Mouse (Mus musculus): ENCODE results near the gene Frrs1. TPM values are rescaled to one million over a fixed set of nuclear protein-coding genes. Genes with fewer than 3 reads are reported as not detected.
A peak's percentile ranks its signal among the peaks of the same experiment; 100 is the strongest.
"Not testable (repeated sequence)": the region's sequence is repeated elsewhere in the genome, so short reads cannot be mapped to it uniquely, and the experiment has no call there.

The Frrs1 gene
- 20.6 and 22.7 TPM in 2 replicates for polyA plus RNA-seq (2015; fragmentation: Nextera tagmentation; extraction: Ambion mirVana)

GRCm38 (mm10) chr3:116858941-116859685 lies at the start of gene Frrs1:
Frrs1 (plus strand) TSS chr3:116859464.
- H3K4me2 ChIP-seq (ENCODE audit: low read depth, low read length): peak within 1 kb of the TSS; percentile 98

DNA sequence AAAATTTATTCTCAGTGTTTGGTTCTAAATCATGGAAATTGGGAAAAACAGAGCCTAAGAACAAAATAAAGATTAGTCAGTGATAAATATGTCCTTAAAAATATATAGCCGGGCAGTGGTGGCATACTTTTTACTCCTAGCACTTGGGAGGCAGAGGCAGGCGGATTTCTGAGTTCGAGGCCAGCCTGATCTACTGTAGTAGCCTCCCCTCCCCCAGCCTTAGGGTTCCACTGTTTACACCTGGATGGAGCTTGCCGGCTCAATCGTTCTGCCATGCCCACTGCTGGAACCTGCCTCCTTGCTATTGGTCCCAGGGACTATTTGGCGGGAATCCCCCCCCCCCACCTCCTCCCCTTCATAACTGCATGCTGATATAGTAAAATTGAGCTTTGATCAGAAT lies 48.9 kb upstream of the Frrs1 start:
- peaks cover 22% of the 10 kb centered on the region for H3K4me1 ChIP-seq (ENCODE audit: insufficient read depth)
- not testable (repeated sequence) for H3K4me2 ChIP-seq (ENCODE audit: low read depth, low read length); H3K27ac ChIP-seq (ENCODE audit: low read depth); H3K36me3 ChIP-seq (replicated peaks; ENCODE audit: insufficient read depth, low read length); ATAC-seq; H3K9me3 ChIP-seq (ENCODE audit: low read length); H3K9ac ChIP-seq (replicated peaks); H3K4me3 ChIP-seq (ENCODE audit: low read depth, low read length); DNase-seq; H3K27me3 ChIP-seq (ENCODE audit: insufficient read depth, low read length)
- WGBS (ENCODE audit: insufficient replicate concordance): 79% methylated on average over 6 of the region's 6 CpGs

More at GRCm38 (mm10) chr3:116858941-116859685, at the start of gene Frrs1:
- H3K27ac ChIP-seq (ENCODE audit: low read depth): peak within 1 kb of the TSS; percentile 98
- H3K27me3 ChIP-seq (ENCODE audit: insufficient read depth, low read length): no peaks in the 10 kb centered on the region
- peak within 1 kb of the TSS; percentile 3; the same call in 1 of the 2 replicates for H3K9ac ChIP-seq (replicated peaks)
- H3K4me1 ChIP-seq (ENCODE audit: insufficient read depth): peaks cover 40% of the 10 kb centered on the region
- no peak for TF ChIP-seq CTCF (IDR thresholded peaks at IDR 0.05; ENCODE audit: low read depth)
- TF ChIP-seq EP300 (IDR thresholded peaks at IDR 0.05; ENCODE audit: low read depth): peak; percentile 95
- WGBS (ENCODE audit: insufficient replicate concordance): 52% methylated on average over 9 of the region's 9 CpGs
- H3K9me3 ChIP-seq (ENCODE audit: low read length): no peaks in the 10 kb centered on the region
- peak within 1 kb of the TSS; percentile 87 for H3K4me3 ChIP-seq (ENCODE audit: low read depth, low read length)
- peak; percentile 84 for ATAC-seq
- H3K36me3 ChIP-seq (replicated peaks; ENCODE audit: insufficient read depth, low read length): no peaks in the 10 kb centered on the region
- peak; percentile 49 for DNase-seq

DNA sequence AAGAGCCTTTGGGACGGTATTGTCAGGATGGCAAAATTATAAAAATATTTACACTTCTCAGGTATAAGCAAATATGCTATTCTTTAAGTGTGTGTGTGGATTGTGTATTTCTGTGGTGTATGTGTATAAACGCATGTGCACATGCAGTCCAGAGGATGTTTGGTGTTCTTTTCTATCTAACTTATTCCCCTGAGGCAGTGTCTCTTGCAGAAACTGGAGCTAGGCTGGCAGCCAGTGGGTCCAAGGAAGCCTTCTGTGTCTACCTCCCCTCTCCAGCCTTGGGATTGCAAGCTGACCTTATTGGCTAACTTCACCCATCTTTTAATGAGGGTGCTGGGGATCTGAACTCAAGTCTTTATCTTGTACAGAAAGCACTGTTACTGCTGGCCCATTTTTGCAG lies 46.3 kb upstream of the Frrs1 start:
- Histone ChIP-seq H3K4me3 (ENCODE audit: low read depth, low read length) (no peak overlapping the region), H3K4me2 (ENCODE audit: low read depth, low read length) (no peak overlapping the region), H3K9me3 (ENCODE audit: low read length) (no peaks in the 10 kb centered on the region), H3K9ac (replicated peaks) (no peak overlapping the region), H3K27ac (ENCODE audit: low read depth) (no peak overlapping the region), H3K27me3 (ENCODE audit: insufficient read depth, low read length) (no peaks in the 10 kb centered on the region), H3K4me1 (ENCODE audit: insufficient read depth) (peaks cover 16% of the 10 kb centered on the region), H3K36me3 (replicated peaks; ENCODE audit: insufficient read depth, low read length) (no peaks in the 10 kb centered on the region)
- ATAC-seq: no peak
- no peak for TF ChIP-seq EP300 (IDR thresholded peaks at IDR 0.05; ENCODE audit: low read depth)
- no peak for TF ChIP-seq CTCF (IDR thresholded peaks at IDR 0.05; ENCODE audit: low read depth)
- no peak for DNase-seq
- WGBS (ENCODE audit: insufficient replicate concordance): 62% methylated on average over 2 of the region's 2 CpGs

- H3K4me3 ChIP-seq (ENCODE audit: low read depth, low read length): no peak overlapping the region
- no peaks in the 10 kb centered on the region for H3K36me3 ChIP-seq (replicated peaks; ENCODE audit: insufficient read depth, low read length)
- TF ChIP-seq CTCF (IDR thresholded peaks at IDR 0.05; ENCODE audit: low read depth) (no peak), EP300 (IDR thresholded peaks at IDR 0.05; ENCODE audit: low read depth) (no peak)
- WGBS (ENCODE audit: insufficient replicate concordance): 62% methylated on average over 6 of the region's 6 CpGs
- H3K27me3 ChIP-seq (ENCODE audit: insufficient read depth, low read length): no peaks in the 10 kb centered on the region
- H3K9me3 ChIP-seq (ENCODE audit: low read length): no peaks in the 10 kb centered on the region
- no peak overlapping the region for H3K4me2 ChIP-seq (ENCODE audit: low read depth, low read length)
- DNase-seq: no peak
- peaks cover 6% of the 10 kb centered on the region for H3K4me1 ChIP-seq (ENCODE audit: insufficient read depth)
- H3K27ac ChIP-seq (ENCODE audit: low read depth): no peak overlapping the region
- H3K9ac ChIP-seq (replicated peaks): no peak overlapping the region
- no peak for ATAC-seq
Measured at GRCm38 (mm10) chr3:116815305-116815797, 43.9 kb upstream of the Frrs1 start.

GRCm38 (mm10) chr3:116815916-116816315 lies 43.3 kb upstream of the Frrs1 start:
- H3K36me3 ChIP-seq (replicated peaks; ENCODE audit: insufficient read depth, low read length): no peaks in the 10 kb centered on the region
- H3K4me1 ChIP-seq (ENCODE audit: insufficient read depth): peaks cover 6% of the 10 kb centered on the region
- no peak overlapping the region for H3K4me2 ChIP-seq (ENCODE audit: low read depth, low read length)
- DNase-seq (no peak), ATAC-seq (no peak)
- H3K9me3 ChIP-seq (ENCODE audit: low read length): no peaks in the 10 kb centered on the region
- H3K27ac ChIP-seq (ENCODE audit: low read depth): no peak overlapping the region
- WGBS (ENCODE audit: insufficient replicate concordance): 83% methylated on average over 4 of the region's 4 CpGs
- H3K9ac ChIP-seq (replicated peaks): no peak overlapping the region
- no peak overlapping the region for H3K4me3 ChIP-seq (ENCODE audit: low read depth, low read length)
- TF ChIP-seq CTCF (IDR thresholded peaks at IDR 0.05; ENCODE audit: low read depth) (no peak), EP300 (IDR thresholded peaks at IDR 0.05; ENCODE audit: low read depth) (no peak)
- H3K27me3 ChIP-seq (ENCODE audit: insufficient read depth, low read length): no peaks in the 10 kb centered on the region

- DNase-seq (no peak), ATAC-seq (peak; percentile 38; the same call in 1 of the 2 replicates)
- Histone ChIP-seq H3K27ac (ENCODE audit: low read depth) (no peak overlapping the region), H3K27me3 (ENCODE audit: insufficient read depth, low read length) (no peaks in the 10 kb centered on the region), H3K4me2 (ENCODE audit: low read depth, low read length) (no peak overlapping the region), H3K4me1 (ENCODE audit: insufficient read depth) (peaks cover 6% of the 10 kb centered on the region), H3K36me3 (replicated peaks; ENCODE audit: insufficient read depth, low read length) (no peaks in the 10 kb centered on the region), H3K9me3 (ENCODE audit: low read length) (no peaks in the 10 kb centered on the region), H3K9ac (replicated peaks) (no peak overlapping the region), H3K4me3 (ENCODE audit: low read depth, low read length) (no peak overlapping the region)
- WGBS (ENCODE audit: insufficient replicate concordance): 67% methylated on average over 3 of the region's 3 CpGs
- TF ChIP-seq EP300 (IDR thresholded peaks at IDR 0.05; ENCODE audit: low read depth) (no peak), CTCF (IDR thresholded peaks at IDR 0.05; ENCODE audit: low read depth) (no peak)
Measured at GRCm38 (mm10) chr3:116816674-116817215, 42.5 kb upstream of the Frrs1 start.

All from liver, postnatal 0 days (tissue).